Mouse (Mus musculus) gastrocnemius, postnatal 4 days (tissue): ENCODE measurements around the gene Ppil2. TPM values are rescaled to one million over a fixed set of nuclear protein-coding genes. Genes with fewer than 3 reads are reported as not detected.

ENCODE experiments used
- DNase-seq, 2 experiments: peaks; one replicate each; pipeline ENCODE4 v3.0.0; 2021 to 2022; ENCODE audit warnings: low spot score in 2 of 2, mixed read lengths in 2 of 2
- total RNA-seq, 2 experiments: library from RNA; stranded (reverse); gene quantifications; 2 replicates each; pipeline ENCODE4 v1.2.3; 2021

The Ppil2 gene
- total RNA-seq, 2 experiments from 2014 or later, result 48.2 to 56.1 TPM

DNA sequence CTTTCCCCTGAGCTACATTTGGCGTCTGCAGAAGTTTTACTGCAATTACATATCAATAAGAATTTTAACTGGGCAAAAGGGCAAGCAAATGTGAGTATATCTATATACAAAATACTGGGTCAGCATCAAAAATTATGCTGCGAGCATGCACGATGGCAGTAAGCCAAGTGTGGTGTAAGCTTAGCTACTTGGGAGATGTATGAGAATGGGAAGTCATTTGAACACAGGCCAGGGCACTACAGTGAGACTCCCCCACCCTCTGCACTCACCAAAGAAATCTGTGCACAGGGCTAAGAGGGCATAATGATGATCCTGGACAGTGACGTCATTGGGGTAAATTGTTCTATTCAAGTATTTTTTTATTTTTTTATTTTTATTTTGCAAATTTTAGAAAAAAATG is 6.5 kb downstream of the Ppil2 start:
- no peak for DNase-seq

DNA sequence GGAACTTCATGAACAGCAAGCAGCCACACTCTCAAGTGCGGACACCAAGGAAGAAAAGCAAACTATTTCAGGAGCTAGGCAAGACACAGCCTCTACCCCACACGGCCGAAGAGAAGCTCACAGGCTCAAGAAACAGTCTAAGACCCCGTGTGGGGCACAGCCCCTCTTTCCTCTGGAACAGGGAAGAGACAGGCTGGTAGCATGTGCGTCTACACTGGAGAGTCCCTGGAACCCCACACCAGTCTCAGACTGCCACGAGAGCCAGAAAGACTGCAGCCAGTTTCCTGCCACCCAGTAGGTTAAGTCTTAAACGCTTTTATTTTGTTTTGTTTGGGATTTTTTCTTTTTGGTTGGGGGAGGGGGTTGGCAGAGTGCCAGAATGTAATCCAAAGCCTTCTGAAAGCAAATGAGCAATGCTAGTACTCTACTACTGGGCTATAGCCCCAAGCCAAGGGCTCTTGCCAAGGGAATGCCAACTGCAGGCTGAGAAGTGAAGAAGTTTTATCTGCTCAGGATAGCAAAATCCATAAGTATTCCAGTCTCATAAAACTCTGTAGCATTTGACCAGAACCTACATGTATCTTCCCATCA is 8.3 kb downstream of the Ppil2 start:
- DNase-seq, result no peak

DNA sequence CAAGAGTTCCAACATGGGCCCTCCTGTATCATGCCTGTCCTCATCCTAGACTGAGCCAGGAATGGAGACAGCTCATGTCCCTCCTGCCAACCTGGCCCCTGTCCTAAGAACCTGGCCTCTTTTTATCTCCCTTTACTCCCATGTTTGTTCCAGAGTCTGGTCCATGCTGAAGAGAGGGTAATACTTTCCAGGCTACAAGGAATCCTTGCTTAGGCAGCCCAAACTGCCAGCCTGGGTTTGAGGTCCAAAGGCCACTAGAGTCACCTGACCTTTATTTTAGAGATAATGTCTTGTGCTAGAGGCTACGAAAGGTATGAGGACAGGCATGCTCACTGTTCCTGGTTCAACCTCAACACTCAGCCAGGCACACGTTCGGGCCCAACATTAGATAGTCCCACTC is 14.1 kb downstream of the Ppil2 start:
- no peak for DNase-seq

DNA sequence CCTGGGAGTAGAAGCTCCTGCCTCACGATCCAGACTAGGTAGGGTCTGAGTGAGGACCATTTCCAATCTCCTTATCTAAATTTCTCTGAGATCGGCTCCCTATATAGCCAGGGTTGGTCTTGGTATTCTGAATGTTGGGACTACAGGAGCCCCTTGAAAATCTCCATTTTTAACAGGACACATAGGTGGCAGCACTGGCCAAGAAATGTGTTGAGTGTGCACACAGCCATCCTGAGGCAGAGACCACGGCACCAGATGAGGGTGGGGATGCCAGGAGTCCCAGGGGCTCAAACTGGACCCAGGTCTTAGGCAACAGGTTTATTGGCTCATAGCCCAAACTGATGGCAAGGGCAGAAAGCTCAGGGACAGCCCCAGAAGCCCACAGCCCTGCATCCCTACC is 22.7 kb downstream of the Ppil2 start:
- no peak for DNase-seq

DNA sequence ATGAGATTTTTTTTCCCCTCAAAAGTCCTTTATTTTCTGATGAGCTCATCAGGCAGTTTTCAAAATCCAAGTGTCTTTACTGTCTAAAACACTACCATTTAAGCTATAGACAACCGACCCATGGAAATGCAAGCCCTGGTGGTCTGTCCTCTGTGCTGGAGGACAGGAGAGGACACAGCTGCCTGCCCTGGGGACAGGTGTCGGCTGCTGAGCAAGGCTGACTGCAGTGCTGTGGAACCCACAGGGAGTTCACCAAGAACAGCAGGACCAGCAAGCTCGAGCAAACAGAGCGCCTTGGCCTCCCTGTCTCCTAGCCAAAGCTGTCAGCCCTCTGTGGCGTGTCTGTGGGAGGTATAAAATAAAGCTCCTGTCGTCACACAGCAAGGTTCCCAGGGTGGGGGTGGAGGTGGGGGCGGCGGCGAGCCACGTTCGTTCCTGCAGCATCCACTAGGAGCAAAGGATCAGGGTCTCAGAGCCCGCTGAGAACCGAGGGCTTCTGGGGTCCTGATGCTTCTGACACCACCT is 24.3 kb downstream of the Ppil2 start:
- no peak for DNase-seq

DNA sequence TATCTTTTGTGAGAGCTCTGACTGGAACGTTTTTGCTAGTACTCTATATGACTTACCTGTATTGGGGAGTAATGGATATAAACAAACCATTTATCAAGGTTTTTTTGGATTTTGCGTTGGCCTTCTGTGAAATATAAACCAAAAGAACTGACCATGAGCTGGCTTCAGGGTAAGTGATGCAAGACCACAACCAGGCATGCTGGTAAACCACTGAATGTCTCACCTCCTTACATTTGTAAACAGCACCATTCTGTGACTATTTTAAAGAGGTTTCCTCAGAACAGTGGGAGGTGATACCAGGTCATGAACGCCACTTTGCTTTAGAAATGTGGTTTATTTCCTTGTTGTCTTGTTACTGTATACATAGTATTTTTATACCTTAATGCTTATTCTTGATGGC is 24.8 kb downstream of the Ppil2 start:
- DNase-seq, result no peak

DNA sequence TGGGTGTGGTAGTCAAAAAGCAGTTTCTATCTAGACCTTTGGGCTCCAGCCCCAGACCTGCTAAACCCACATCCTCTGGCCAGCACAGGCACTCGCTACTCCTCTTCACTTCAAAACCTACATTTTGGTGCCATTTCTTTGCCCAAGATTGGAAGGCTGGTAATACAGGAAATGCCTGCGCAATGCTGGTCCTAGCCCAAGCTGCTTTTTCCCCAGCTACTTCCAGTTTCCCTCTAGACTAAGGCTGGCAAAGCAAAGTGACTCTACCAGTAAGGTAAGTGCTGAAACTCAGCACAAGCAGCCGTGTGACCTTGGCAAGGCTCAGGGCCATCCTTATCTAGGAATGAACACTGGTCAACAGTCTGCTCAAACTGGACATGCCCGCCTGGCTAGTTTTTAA is 25.4 kb downstream of the Ppil2 start:
- DNase-seq, result no peak

DNA sequence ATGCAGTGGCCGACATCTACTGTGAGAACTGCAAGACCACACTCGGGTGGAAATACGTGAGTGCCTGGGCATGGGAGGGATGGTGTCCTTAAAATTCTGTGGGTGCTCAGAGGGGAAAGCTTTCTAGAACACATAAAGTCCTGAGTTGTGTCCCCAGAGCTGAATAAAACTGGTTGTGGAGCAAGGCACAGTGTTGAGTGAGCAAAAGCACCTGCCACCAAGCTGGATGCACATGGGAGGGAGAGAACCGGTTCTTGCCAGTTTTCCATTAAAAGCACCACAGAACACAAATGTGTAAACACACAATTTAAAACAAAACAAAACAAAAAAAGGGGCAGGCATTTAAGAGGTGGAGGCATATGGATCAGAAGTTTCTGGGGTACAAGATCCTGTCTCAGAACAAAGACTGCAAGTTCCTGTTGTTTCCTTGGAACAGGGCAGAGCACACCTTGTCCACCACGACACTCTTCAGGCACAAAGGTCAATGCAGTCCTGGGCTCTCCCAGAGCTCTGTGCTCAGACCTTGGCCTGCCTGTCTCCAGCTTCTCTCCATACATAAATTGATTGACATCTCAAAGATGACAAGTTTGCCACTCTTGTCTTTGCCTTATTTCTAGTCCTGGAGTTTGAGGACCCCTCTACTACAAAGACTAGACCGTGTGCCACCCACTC is 28.8 kb downstream of the Ppil2 start:
- no peak for DNase-seq

DNA sequence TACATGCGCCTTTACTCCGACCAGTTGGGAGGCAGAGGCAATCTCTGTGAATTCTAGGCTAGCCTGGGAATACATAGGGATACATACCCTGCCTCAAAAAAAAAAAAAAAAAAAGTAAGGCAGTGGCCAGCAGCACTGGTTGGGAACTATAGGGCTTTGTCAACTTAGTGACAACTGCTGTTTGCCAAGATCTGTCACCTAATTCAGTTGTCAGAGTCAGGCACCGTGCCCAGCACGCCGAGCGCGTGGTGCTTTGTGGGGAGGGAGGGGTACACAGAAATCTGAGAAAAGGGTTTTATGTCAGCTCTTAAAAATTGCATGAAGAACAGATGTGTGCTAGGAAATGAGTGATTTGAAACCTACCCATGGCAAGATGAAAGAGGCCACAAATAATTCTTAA is 33.0 kb downstream of the Ppil2 start:
- DNase-seq, result no peak

DNA sequence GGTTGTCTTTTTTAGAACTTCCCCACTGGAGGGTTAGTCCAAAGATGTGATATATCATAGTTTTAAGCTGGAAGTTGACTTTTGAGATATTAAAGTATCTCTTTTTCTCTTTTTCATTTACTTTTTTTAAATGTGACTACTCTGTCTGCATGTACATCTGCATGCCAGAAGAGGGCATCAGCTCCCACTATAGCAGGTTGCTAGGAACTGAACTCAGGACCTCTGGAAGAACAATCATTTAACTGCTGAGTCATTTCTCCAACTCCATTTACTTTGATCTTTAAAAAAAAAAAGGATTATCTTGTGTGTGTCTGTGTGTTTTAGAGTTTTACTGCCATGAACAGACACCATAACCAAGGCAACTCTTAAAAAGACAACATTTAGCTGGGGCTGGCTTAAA is 34.2 kb downstream of the Ppil2 start:
- no peak for DNase-seq

DNA sequence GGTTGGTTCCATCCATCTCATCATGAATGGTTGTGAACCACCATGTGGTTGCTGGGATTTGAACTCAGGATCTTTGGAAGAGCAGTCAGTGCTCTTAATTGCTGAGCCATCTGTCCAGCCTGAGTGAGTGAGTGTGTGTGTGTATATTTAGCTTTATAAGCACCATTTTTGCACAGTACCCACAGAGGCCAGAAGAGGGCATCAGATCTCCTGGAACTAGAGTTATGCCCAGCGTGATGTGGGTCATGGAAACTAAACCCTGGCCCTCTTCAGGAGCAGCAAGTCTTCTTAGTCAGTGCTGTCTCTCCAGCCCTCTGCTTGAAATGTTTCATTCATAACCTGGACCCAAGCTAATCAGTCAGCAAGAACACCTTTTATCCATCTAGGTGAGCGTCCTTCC is 34.8 kb downstream of the Ppil2 start:
- no peak for DNase-seq

DNA sequence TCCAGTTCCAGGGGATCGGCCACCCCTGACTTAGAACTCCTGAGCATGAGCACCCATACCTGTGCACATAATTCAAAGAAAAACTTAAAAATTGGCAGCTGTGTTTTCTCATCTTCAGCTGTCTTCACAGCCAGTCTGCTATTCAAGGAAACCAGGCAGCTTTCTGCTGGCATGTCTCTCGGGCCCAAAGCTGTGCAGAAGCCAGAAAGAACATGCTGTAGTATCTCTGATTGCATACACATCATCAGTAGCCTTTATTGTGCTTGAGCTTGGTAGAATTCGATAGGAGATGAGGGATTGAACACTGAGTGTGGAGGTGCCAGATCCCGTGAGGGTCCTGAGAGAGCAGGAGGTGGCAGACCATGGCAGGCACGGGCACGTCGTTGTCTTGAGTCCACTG is 38.1 kb downstream of the Ppil2 start:
- no peak for DNase-seq

DNA sequence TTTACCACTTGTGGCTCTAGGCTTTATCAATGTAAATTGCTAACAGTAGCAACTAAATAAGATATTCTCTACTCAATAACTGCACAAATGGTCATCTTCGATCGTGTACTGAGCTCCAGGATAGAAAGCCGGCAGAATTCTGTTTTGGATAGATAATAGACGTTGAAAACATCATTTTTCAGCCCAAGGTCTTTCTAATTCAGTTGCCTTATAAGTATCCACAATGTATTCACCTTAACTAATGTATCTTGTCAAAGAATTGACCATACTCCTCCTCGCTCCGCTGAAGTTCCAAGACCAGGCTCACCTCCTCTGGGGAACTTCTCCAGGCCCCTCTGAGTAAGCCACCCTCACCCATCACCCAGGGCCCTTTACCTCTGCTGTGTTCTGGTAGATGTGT is 40.3 kb downstream of the Ppil2 start:
- DNase-seq, result no peak

DNA sequence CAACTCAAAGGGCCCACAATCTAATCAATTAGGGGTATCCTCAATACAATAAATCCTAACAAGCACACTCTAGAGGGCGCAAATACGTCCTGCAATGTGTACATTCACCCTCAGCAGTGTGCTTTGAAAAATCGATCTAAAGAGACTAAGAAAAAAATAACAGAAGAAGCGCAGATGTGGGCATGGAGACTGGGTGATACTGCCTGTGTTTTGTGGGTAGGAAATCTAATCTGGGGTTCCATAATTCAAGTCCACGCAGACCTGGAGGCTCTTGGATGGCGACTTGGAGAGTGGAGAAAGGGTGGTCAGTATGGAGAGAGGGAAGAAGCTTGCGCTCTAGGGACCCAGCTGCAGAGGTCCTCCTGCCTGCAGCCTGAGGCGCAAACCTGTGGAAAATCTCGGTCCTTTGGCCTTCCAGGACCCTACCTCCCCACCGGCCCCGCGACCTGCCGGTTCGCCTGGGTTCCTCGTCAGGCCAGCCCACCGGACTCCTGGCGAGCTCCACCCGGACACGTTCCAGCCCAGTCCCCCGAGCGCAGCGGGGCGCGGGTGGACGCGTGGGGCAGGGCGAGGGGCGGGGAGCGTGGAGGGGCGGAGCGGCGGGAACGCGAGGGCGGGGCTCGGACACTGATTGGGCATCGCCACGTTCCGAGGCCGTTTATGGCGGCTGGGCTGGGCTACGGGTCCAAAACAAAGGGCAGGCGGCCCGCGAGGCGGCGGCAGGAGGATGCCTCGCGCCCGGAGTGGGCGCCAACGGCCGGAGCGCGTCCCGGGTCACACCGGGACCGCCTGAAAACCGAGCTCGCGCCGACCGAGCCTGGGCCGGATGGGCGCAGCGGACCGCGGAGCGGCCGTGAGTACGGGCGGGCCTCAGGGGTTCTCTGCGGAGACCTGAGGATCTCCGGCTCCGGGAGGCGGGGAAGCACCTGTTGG is 41.3 kb downstream of the Ppil2 start, which contains the start of gene Ypel1:
Gene Ypel1, plus strand, starts transcription at position 186 of the 933 bp plus-strand sequence.
- DNase-seq, result peak; percentile 82 to 89

DNA sequence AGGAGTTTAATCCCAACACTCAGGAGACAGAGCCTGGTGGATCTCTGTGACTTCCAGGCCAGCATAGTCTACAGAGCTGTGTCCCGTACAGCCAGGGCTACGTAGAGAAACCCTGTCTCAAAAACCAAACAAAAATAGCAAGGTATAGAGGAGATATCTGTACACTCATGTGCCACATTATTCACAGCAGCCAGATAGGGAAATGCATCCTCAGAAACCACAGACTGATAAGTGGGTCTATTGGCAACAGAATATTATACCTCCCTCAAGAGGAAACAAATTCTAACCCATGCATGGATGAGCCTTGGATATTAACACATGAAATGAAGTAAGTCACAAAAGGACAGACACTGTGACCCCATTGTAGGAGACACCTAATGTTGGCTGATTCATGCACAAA is 43.5 kb downstream of the Ppil2 start:
- no peak for DNase-seq

DNA sequence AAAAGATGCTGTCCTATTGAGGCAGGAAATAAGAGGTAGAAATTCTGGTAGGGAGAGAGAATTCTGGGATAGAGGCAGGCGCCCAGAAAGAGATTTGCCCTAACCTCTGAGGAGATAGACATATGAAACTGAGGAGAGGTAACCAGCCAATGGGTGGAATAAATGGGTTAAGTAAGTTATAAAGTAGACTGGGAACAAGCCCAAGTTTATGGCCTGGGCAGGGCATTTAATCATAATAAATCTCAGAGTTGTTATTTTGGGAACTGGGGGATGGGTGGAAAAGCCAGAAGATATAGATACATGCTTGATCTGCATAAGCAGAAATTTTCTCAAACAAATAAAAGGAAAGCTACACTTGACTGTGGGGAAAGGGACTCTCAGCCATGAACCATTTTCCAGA is 48.7 kb downstream of the Ppil2 start:
- no peak for DNase-seq

DNA sequence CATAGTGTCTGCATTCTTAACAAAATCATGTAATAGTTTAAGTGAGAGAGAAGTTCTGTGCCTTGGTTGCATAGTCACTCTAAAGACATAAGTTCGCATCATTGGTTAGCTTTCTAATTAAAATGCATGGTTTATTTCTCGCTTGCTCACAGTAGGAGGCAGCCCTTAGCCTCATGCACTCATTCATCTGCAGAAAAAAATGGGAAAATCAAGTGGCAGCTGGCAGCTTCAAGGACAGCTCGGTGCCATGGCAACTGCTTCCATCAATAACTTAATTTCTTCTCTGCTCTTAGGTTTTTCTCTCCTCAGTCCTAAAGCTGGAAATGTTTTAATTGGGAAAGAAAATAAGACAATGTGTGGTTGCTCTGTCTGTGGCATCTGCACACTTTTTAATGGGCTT is 55.5 kb downstream of the Ppil2 start:
- no peak for DNase-seq

DNA sequence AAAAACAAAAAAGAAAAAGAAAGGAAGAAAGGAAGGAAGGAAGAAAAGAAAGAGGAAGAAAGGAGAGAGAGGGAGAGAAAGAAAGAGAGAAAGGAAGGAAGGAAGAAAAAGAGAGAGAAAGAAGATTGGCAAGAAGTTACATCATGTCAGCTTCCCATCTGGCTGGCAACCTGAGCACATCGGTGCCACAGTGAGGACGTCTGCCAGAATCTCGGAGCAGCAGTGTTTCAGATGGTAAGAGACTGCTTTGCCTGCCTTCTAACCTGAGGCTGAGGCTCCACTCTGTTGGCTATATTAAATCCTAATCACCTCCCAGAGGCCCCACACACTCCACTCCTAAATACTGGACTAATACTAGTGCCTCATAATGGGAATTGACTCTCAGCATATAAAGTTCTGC is 57.2 kb downstream of the Ppil2 start:
- no peak for DNase-seq

DNA sequence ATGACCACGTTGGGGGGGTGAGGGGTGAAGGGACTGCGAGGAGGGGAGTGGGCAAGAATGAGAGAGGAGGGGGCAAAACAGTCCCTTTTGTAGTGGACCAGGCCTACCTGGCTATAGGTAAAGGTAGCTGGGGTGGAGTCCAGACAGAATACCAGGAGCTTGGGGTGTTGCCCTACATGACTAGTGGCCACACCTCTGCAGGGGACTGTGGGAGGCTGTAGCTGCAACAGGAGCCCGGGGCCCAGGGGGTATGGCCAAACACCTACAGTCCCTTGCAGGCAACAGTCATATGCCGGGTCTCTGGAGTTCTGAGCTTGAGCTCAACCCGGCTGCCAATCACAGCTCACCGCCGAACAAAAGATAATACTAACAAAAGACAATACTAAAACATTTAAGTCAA is 59.0 kb downstream of the Ppil2 start:
- no peak for DNase-seq

DNA sequence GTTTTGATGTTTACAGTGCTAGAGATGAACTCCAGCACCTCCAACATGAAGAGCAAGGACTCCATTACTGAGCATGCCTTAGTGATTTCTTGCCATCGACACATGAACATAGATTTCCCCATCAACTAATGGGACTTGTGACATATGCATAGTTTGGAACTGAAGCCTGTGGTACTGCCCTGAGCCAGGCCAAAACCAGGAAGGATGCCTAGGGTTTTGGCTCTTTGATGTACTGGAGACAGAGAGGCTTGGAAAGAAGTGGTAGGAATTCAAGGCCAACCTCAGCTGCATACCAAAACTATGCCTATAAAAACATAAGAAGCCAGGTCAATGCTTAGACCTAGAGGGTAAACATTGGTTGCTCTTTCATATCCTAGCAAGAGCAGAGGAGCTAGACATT is 61.2 kb downstream of the Ppil2 start:
- DNase-seq, result no peak

DNA sequence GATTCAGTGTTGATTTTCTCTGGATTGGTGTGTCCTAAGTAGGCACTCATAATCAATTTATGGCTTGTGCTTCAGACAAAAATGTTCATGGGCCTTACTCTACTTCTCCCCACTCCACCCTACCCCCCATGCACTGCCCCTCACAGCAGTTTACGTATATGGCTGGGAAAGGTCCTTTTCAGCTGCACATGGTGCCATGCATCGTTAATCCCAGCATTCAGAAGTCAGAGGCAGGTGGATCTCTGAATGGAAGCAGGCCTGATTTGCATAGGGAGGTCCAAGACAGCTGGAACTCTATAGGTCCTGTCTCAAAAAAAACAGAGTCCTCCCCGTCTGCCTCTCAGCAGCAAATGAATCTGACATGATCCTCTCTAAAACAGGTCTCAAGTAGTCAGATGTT is 65.8 kb downstream of the Ppil2 start:
- DNase-seq, result no peak

DNA sequence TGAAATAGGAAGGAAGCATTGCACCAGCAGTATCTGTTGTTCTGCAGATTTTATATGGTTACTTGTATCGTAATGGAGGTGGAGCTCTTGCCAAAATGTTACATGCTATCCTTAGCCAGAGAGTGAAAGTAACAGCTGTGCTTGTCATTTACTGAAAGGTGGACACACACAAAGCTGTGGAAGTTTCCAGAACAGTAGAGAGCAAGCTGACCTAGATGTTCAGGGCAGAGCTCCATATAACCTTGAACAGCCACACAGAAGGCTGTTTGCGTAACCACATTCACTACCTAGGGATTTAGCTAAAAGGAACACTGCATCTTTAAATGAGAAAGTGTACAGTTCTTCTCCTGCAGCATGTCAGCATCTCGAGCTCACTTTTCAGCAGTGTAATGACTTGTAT is 66.7 kb downstream of the Ppil2 start:
- no peak for DNase-seq
